Mouse (Mus musculus): ENCODE results near the gene Prtg.
A peak's percentile ranks its signal among the peaks of the same experiment; 100 is the strongest.

Gene Prtg

DNA sequence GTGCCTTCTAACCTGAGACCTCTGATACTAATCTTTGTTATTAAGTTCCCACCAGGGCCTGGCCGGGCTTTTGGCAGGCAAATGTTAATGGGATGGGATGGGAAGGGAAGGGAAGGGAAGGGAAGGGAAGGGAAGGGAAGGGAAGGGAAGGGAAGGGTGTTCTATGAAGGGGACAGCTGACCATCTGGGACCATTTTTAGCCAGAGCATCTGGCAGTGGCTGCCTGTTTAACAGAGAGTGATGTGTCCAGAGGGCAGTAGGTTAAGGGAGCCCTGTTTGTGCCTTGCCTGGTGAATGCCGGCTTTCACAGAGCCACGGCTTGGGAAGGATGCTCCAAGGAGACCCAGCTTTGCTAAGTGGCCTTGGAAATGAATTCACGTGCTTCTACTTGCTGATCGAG lies 57.1 kb downstream of the Prtg start:
- no peak for DNase-seq

DNA sequence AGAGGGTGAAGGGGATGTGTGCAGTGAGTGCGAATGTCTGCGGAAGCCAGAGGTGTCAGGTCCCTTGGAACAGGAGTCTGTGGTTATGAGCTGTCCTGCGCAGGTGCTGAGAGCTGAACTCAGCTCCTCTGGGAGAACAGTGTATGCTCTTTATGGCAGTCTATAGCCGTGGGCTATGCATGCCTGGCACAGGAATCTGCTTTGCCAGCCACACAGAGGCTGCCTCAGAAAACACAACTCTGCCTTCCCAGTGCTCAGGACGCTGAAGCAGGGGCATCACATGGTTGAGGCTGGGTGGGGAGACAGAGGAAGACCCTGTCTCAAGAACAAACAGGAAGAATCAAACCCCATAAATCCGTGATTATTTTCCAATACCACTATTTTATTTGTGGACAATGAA lies 60.8 kb downstream of the Prtg start:
- no peak for DNase-seq

DNA sequence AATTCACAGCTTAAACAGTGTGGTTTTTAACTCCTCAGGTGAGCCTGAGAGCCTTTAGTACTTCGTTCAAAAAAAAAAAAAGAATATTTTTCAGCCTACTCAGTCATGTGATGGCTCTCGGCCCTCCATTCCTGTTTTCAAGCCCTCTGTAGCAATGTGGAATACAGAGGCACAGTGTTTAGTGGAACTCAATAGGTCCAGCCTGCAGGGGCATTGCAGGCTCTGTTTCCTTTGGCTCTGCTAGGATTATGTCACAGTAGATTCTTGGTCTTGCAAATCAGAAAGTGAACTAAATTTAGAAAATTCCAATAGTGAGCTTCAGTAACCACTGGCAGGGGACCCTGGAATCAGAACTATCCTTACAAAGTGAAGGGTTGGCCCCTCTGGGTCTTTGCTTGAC lies 62.1 kb downstream of the Prtg start:
- DNase-seq = no peak

DNA sequence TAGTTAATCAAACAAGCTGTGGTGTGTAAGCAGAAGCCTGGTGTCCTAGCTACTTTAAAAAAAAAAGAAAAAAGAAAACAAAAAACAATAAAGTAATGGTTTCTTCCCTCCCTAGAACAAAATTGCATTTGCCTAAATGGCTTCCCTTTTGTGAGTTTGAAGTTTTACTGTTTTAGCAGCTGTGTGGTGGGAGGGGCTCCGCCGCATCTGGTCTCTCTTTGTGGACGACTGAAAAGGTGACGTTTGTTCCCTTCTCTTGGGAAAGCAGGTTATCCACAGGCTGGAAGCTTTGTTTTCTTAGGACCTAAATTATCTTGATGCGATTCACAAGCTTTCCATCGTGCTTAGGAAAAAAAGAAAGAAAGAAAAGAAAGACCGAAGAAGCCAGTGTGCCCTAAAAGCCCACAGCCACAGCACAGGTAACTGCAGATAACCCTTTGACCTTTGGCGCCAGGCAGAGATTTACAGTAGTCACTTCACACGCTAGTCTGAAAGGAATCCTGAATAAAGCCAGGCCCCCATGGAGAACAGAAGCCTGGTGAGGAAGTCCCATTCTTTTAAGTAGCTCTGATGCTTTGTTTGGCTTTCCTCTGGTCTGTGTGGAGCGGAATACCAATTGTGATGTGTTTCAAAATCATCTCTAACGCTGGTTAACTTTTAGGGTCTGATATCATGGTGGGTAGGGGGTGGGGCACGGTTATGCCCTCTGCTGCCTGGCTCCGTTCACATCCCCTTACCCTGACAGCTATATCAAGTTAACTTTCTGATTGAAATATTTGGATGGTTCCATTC lies 65.0 kb downstream of the Prtg start:
- no peak for DNase-seq

DNA sequence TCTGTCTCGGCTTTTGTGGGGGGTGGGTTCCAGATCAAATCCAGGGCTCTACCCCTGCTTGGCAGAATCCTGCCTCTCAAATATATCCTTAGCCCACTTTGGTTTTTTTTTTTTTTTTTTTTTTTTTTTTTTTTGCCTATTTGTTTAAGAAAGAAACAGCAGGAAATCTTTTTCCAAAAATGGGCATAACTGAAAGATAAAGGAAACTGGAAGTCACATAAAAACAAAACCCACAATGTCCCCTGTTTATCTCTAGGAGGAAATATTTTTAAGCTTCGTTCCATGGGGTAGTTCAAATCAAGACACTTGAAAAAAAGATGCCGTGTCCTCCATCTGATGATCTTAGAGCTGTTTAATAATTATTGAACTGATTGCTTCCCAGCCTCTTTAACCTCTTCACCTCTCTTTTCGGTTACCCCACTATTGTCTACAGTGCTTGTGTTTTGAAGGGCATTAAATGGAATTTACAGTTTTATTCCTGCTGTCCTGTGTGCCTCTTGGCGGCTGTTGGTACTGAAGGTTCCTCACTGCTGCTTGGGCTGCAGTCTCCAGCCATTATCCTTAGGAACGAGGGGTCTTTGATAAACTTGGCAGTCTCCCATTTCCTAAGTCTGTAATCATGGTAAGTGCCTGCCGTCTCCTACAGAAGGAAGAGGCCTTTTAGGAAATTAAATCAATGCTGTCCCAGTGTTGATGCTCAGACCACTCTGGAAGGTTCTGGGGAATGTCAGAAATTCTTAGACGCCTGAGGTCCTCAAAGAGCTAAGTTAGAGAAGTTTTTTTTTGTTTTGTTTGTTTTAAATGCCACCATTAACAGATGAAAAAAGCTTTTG lies 65.8 kb downstream of the Prtg start:
- no peak for DNase-seq

DNA sequence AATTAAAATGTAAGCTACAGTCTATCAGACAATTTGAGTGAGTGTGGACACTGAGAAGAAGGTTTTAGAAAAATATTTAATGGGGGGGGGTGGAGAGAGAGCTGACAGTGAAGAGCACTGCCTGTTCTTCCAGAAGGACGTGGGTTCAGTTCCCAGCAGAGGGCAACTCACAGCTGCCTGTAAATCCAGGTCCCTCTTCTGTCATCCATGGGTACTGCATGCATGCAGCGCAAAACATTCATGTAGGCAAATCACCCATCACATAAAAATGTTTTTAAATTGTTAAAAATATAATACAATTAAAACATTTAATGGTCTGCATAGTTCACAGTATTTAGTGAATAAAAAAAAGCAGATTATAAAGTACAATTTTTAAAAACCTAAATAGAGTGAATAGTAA lies 69.2 kb downstream of the Prtg start:
- DNase-seq = no peak

DNA sequence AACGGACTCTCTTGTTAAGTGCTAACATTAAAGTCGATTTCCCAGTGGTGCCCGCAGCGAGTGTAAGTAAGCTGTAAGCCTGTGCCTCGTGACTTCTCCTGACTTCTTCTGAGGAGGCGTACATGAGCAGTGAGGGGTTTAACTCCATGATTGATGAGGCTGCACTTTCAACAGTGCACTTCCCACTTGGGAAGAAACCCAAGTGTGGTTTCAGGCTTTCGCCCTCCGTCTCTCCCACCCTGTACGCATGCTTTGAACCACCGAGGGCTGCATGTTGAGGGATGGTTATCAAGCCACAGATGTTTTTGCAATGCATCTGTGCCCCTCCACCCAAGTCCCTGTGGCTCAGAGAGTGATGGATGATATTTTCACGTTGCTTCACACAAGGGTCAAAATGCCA lies 71.2 kb downstream of the Prtg start:
- DNase-seq = no peak

DNA sequence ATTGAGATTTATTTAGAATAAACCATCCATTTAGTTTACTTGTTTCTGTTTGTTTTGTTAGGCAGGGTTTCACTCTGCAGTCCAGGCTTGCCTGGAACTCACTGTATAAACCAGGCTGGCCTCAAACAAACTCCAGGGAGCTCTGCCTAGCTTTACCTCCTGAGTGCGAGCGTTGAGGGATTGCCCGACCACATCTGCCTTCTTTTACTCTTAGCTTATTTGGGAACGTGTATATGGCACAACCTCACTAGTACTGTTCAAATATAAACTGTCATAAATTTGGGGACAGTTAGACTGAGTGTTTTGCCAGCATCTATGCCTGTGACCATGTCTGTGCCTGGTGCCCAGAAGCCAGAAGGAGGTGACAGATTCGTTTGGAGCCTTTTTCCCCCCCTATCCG lies 72.0 kb downstream of the Prtg start:
- DNase-seq = no peak

DNA sequence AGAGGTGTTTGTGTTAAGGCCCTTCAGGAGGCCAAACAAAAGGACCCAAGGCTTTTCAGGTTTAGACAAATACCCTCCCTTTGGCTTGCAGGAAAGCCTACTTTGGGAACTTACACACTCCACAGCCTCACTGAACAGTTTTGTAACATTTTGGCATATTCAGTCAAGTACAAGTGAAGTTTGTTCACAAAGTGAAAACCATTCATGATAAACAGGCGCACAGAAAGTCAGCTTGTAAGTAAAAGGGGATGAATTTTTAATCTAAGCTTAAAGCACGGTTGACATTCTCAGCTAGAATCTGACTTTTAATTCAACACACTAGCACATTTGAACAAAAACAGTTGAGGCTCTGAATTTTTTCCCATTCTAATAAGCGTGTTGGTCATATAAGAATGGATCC lies 72.9 kb downstream of the Prtg start:
- no peak for DNase-seq

DNA sequence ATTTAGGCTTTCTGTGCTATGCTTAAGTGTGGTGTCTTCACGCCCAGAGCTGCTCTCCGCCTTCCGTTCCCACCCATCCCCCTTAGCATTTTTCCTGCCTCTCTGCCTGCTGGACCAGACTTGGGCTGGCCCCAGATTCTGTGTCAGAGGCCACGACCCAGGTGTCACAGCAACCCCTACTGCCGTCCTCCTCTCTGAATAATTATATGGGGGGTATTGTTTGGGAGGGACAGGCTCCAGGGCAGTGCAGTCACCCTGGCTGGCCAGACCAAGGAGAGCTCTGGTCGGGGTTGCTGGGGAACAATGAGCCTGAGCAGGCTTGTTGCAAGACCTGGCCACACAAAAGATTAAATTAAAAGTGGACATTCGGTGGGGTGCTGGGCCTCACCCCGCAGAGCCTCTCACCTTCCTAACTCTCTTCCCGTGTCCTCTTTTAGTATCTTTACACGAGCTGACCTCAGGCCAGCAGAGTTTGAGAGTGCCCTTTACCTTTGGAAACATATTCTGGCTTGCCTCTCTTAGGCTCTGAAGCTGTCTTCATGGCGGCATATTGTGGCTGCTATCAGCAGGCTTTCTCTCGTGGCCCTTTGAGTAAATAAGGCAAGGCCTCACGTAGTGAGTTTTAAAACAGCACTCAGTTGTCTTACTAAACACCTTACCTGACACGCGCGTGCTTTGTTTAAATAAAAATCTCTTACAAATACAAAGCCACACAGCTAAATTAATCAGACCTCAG lies 73.7 kb downstream of the Prtg start:
- DNase-seq = peak; percentile 56 to 65

DNA sequence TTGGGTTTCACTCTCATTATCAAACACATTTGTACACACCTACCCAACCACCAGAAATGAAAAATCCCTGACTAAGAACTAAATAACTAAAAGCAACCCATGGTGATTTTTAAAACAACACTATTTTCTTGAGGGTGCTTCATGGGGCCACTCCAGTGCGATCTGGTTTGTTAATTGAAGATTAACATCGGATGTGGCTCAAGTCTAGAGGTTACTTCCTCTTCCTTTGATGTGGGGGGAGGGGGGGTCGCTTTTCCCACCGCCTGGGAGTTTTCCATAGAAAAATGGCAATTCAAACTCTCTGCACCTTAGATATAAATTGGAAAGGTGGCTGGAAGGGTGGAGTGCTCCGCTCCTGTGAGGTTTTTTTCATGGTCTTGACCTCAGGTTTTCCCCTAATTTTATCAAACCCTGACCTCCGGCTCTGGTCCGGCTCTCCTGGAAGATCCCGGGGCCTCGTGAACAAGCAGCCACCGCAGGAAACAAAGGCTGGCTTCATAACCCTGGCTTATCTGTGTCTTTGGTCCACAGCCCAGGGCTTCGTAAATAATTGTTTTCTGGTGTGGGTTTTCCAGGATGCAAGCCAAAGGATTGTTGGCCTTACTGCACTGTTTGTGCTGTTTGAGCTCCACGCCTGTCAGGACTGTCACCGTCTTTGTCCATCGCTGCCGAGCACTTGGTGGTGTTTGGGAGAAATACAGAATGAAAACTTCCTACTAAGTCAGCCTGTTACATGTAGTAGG lies 74.5 kb downstream of the Prtg start:
- peak; percentile 48 to 63 for DNase-seq

DNA sequence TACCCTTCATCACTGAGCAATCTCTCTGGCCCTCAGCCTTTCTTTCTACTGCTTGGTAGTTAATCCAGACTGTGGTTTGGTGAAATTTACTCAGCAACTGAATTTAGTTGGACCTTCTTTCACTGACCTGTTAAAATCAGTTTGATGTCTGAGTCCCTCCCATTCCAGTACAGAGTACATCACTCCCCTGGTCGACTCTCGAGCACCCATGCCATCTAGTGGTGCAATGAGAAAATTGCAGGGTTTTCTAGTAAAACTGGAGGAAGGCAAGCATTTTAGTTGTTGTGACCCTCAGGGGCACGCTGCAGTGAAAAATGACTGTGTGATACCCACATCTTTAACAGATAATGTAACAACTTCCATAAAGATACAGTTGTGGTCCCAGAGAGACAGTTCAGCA lies 77.3 kb downstream of the Prtg start:
- peak; percentile 44 to 69 for DNase-seq

DNA sequence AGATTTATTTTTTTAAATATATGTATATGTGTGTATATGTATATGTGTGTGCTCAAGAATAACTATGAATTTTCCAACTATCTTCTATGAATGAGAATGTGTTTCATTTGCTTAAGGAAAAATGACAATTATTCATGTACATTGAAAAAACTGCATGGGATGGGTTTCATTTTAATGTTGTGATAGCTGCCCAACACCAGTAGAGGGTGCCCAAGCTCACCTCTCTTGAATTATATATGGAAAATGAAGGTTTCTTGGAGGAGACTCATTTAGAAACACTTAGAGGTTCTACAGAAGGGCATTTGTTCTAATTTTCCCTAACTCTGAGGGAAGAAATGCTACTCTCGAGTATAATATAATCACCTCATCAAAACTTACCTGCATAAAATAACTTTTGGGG lies 83.1 kb downstream of the Prtg start:
- DNase-seq = peak in 1 of 2 experiments; percentile 21

DNA sequence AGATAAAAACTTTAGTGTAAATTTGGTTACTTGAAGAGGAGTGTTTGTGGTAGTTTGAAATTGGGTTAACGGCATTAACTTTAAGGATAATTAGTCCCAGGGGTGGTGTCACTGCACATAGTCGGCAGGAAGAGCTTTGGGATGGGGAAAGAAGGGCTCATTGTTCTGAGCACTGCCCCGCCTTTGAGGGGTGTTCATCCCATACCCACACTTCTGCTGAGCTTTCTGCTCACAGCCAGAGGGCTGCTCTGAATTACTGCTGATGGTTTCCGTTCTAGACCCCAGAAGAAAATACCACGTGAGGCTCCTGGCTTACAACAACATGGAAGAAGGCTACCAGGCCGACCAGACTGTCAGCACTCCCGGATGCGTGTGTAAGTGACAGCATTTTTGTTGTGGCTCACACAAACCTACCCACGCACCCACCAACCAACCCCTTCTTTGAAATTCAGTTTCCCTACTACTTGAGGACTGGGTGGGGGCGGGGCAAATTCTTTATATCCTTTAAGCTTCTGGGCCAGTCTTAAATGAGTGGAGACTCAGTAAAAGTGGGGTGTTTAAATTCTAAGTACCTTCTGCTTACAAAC lies 83.9 kb downstream of the Prtg start:
- DNase-seq = no peak

DNA sequence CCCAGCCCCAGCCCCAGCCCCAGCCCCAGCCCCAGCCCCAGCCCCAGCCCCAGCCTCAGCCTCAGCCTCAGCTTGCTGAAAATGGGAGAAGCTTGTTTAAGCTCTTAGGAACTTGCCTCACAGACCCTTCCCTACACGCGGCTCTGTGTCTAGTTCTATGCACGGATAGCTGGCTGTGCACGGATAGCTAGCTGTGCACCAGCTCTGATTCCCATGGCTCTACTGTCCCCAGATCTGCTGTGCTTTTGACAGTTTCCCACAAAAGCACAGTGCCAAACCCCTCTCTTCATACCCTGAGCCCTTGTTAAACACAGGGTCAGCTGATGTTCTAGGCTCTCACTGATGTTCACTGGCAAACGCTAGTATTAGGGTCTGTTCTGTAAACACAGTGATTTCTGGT lies 86.1 kb downstream of the Prtg start:
- no peak for DNase-seq

DNA sequence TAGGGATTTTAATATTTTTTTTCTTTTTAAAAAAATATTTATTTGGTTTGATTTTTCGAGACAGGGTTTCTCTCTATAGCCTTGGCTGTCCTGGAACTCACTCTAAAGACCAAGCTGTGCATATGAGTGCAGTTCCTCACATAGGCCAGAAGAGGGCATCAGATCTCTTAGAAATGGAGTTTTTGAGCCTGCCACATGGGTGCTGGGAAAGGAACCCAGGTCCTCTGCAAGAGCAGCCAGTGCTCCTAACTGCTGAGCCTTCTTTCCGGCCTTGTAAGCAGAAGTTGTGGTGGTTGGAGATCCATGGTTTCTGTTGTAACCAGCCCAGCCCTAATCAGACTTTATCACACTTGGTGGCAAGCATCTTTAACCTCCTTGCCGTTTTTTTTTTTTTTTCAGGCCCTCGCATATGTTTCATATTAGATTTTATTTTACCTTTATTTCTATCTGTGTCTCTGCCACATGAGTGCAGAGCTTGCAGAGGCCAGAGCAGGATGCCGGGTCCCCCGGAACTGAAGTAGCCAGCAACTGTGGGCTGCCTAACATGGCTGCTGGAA lies 88.2 kb downstream of the Prtg start:
- DNase-seq = no peak

DNA sequence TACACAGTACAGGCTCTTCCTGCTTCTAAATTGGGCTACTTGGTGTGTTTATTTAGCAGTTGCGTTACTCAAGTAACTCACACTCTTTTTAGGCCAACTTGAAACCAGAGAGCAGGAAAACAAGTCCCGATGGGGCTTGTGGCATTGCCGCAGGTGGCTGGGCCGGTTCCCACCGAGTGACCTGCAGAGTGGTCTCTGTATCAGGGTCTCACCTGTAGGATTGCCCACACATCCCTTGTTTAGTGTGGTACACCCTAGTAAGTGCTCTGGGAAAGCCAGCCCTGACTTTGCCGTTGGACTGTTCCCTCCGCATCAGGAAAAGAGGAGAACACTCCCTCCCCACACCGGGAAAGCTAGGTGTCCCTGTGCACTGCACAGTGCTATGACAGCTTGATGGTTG lies 95.4 kb downstream of the Prtg start:
- no peak for DNase-seq

DNA sequence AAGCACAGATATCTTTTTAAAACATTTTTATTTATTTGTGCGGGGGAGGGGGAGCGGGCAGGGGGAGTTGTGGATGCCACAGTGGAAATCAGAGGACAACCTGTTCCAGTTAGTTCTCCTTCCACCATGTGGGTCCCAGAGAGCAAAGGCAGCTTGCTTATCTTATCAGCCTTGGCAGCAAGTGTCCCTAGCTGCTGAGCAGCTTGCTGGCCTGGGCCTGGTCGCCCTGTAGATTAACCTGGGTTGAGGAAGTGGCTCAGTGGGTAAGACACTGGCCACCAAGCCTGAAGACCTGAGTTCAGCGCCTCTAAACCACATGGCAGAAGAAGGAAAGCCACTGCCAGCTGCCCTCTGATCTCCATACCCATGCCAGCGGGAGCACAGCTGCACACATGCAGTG lies 95.9 kb downstream of the Prtg start:
- DNase-seq = no peak

DNA sequence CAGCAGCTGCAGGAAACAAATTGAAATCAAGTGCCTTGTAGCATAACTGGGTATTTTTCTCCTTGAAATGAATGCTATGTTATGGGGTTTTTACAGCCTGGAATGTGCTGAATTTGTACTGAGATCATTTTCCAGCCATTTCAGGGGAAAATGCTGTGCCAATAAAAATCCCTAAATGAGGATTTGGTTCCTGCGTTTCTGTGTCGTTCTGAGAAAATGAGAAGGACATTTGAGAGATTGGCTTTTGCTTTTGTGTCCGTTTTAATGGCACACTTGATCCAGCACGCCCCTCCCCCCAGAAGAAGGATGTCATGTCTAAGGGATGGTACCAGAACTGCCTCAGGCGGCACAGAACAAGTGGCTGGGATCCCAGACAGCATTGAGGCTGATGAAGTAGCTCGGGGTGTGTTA lies 100.0 kb downstream of the Prtg start:
- DNase-seq = peak in 1 of 2 experiments; percentile 16

DNA sequence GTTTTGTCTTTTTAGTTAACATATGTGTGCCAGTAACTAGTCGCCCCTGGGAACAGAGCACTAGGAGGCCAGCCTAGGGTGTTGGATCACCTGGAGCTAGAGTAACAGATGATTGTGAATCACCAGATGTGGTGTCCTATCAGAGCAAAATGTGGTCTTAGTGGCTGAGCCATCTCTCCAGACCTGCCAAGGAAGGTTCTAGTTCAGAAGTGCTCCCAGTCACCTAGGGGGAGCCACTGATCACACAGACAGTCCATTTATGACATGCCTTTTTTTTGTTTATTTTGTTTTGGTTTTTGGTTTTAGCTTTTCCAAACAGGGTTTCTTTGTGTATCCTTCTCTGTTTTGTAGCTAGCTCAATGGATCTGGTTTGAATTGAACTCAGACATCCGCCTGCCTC lies 104.7 kb downstream of the Prtg start:
- no peak for DNase-seq

DNA sequence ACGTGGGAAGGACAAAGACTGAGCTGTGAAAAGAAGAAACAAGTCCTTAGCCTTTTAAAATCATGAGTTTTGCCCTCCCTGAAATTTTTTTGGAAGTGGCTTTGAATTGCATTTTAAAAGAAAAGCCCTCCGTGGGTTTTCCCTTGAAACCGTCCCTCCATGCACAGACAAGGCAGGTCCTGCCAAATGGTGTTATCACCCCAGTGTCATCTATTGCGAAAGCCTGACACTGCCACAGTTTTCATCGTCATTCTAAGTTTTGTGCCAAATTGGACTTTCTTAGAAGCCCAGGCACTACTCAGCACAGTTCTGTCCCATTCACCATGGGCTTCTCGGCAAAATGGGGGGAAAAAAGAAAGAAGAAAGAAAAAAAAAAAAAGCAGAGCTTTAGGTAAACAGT lies 106.9 kb downstream of the Prtg start:
- DNase-seq = no peak

DNA sequence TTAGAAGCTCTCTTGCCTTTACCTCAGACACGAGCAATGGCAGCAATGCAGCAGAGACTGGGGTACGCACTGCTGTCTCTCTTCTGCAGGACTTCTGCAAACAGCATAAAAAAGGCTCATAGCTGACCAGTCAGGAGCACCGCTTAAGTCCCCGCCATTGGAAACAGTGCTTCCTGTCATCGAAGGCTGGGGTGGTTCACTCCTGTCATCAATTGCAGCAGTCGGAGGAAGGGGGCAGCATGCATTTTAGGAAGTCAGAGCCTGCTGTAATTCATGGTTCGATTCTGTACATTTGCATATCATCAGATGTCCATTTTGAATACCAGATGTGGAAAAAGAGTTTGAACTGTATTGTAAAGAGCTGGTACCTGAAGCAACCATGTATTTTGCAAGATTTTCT lies 109.1 kb downstream of the Prtg start:
- DNase-seq = no peak
